Mouse (Mus musculus): ENCODE data around the gene Crtc1.

- TF ChIP-seq ZC3H11A (IDR thresholded peaks at IDR 0.05; ENCODE audit: borderline replicate concordance, low read depth, low read length) (no peak), CHD2 (IDR thresholded peaks at IDR 0.05; ENCODE audit: low read depth, low read length) (no peak)
Observed at GRCm38 (mm10) chr8:70410281-70410680, 29.1 kb downstream of the Crtc1 start.
